Mouse (Mus musculus) liver, adult 2 months (tissue): ENCODE measurements around the gene Rasgrf1. TPM values are rescaled to one million over a fixed set of nuclear protein-coding genes. Genes with fewer than 3 reads are reported as not detected.
"Not testable (repeated sequence)": the region's sequence is repeated elsewhere in the genome, so short reads cannot be mapped to it uniquely, and the experiment has no call there.

ENCODE experiments used
- DNase-seq: peaks from one replicate; pipeline ENCODE4 v3.0.0-alpha.2; 2011; ENCODE audit warnings: low read depth, low spot score; ENCODE audit errors: extremely low read depth
- H3K27ac ChIP-seq: fragments of 200-500 bp; replicated peaks from 2 replicates; pipeline ENCODE4 v1.5.1; 2012; ENCODE audit warnings: low read depth, mild to moderate bottlenecking, control low read depth, inconsistent platforms, low read length; ENCODE audit not compliant: insufficient read depth
- H3K27me3 ChIP-seq: fragments of 200-500 bp; 2 replicates; pipeline ENCODE4 v1.6.1; 2012; ENCODE audit warnings: mild to moderate bottlenecking, moderate library complexity, low read length, inconsistent platforms; ENCODE audit not compliant: control insufficient read depth, insufficient read depth
- H3K36me3 ChIP-seq: fragments of 200-500 bp; 2 replicates; pipeline ENCODE4 v1.6.1; 2012; ENCODE audit warnings: low read length, inconsistent platforms; ENCODE audit not compliant: control insufficient read depth, insufficient read depth
- H3K4me1 ChIP-seq: fragments of 200-500 bp; 2 replicates; pipeline ENCODE4 v1.6.1; 2011; ENCODE audit warnings: low read length; ENCODE audit not compliant: control insufficient read depth, insufficient read depth
- H3K4me3 ChIP-seq: fragments of 200-500 bp; 2 replicates; pipeline ENCODE4 v1.5.1; 2011; ENCODE audit warnings: low read depth, mild to moderate bottlenecking, control low read depth, low read length, moderate library complexity; ENCODE audit not compliant: insufficient read depth
- H3K79me2 ChIP-seq: fragments of 200-500 bp; 2 replicates; pipeline ENCODE4 v1.6.1; 2012; ENCODE audit warnings: inconsistent platforms, mild to moderate bottlenecking, low read length, moderate library complexity; ENCODE audit not compliant: control insufficient read depth, insufficient read depth
- H3K9ac ChIP-seq: fragments of 200-500 bp; 2 replicates; pipeline ENCODE4 v1.6.1; 2012; ENCODE audit warnings: low read depth, mild to moderate bottlenecking, control low read depth, inconsistent platforms, low read length
- CTCF ChIP-seq: fragments of 200-500 bp; IDR thresholded peaks from 2 replicates; pipeline ENCODE4 v1.5.1; 2011; ENCODE audit warnings: low read depth, low read length, control low read depth
- POLR2A ChIP-seq: fragments of 200-500 bp; IDR thresholded peaks from 2 replicates; pipeline ENCODE4 v1.6.1; 2011; ENCODE audit warnings: low read length, control low read depth; ENCODE audit not compliant: insufficient read depth; ENCODE audit errors: extremely low read depth
- WGBS: fragments of 180-500 bp; shearing (Covaris S2); methylation state at CpG from one replicate; pipeline ENCODE4 v1.1.7; 2018; 5-methylcytosine and 5-hydroxymethylcytosine counted together
- polyA plus RNA-seq: library from polyadenylated mRNA; depleted of rRNA; stranded (reverse); fragments of >200 nt; gene quantifications from 2 replicates; pipeline ENCODE4 v1.2.3, GENCODE M21; 2012
- total RNA-seq: library from RNA; depleted of rRNA; stranded (reverse); fragments of >200 nt; gene quantifications from 2 replicates; pipeline ENCODE4 v1.2.3, GENCODE M21; 2014

Rasgrf1 gene
- total and polyA plus RNA-seq, 2 experiments = 0.09 TPM; not detected in 1

DNA sequence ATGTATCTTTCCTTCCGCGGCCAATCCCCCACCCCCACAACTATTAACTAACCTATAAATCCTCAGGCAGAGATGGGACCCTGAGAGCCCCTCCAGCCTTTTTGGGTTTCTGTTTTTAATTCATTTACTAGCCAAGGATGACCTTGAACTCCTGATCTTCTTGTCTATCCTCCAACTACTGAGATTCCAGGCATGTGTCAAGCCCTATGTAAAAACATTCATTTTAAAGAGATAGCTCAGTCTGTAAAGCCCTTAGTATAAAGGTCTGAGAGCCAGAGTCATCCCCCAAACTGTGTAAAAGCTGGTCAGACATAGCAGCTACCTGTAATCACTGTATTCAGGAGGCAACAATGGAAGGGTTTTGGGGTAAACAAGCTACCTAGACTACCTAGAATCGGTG lies 146.2 kb downstream of the Rasgrf1 start:
- H3K4me3 ChIP-seq = peak overlapping the region; percentile 89
- peaks cover 4% of the 10 kb centered on the region for H3K4me1 ChIP-seq
- H3K27ac ChIP-seq = peak overlapping the region; percentile 97
- peaks cover 15% of the 10 kb centered on the region for H3K79me2 ChIP-seq
- peak overlapping the region; percentile 58 for H3K9ac ChIP-seq
- H3K36me3 ChIP-seq = peaks cover 6% of the 10 kb centered on the region; the same call in 1 of the 2 replicates
- peak; percentile 65 for DNase-seq
- H3K27me3 ChIP-seq = no peaks in the 10 kb centered on the region
- WGBS = 35% methylated on average over 3 of the region's 3 CpGs
- no peak for TF ChIP-seq CTCF
- TF ChIP-seq POLR2A = no peak

DNA sequence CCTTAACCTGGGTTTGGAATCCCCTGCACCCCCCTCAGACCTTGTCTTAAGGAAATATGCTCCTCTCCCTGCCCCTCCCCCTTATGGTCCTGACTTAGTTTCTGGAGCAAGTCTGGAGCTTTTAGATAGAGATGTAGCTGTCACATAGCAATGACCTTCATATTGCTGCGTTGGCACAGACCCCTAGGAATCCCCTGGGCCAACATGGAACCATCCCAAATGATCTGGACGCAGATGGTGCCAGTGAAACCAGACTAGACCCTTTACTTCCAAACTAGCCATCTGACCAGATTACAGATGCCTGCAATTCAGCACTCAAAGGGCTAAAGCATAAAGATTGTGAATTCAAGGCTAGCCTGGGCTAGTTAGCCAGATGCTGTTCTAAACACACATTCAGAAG lies 147.0 kb downstream of the Rasgrf1 start:
- TF ChIP-seq CTCF (no peak), POLR2A (no peak)
- H3K36me3 ChIP-seq = peaks cover 11% of the 10 kb centered on the region; the same call in 1 of the 2 replicates
- no peak overlapping the region for H3K4me3 ChIP-seq
- H3K27ac ChIP-seq = no peak overlapping the region; the same call in 1 of the 2 replicates
- 52% methylated on average over 2 of the region's 2 CpGs for WGBS
- H3K9ac ChIP-seq = 0 out of 2 replicates have a peak overlapping the region, but pooled peaks have one; percentile 15
- H3K27me3 ChIP-seq = no peaks in the 10 kb centered on the region
- no peak for DNase-seq
- H3K4me1 ChIP-seq = peaks cover 4% of the 10 kb centered on the region
- H3K79me2 ChIP-seq = peaks cover 15% of the 10 kb centered on the region

DNA sequence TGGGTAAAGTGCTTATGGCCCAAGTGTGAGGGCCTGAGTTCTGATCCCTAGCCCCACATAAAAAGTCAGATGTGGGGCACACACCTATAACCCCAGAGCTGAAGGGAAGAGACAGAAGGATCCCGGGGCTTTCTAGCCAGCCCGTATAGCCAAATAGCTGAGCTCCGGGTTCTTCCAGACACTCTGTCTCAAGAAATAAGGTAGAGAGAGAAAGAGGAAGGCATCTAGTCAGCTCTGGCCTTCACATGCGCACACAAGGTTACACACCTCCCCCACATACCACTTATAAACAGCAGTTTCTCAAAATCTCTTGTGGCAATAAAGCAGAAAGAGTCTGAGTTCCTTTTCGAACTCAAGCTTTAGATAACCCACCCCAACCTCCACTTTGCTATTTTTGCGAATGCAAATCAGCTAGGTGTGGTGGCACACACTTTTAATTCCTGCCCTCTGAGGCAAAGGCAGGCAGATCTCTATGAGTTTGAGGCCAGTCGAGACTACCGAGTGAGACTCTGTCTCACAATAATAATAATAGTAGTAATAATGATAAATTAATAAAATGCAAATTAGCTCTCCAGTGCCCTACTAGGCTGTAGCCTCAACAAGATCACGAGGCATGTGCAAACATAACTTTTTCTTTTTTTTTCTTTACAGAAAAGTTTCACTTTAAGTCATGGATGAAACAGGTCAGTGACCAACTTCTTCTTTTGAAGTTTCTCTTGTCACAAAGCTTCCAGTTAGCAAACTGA lies 150.3 kb downstream of the Rasgrf1 start:
- Histone ChIP-seq H3K36me3 (peaks cover 38% of the 10 kb centered on the region), H3K27ac (peak overlapping the region; percentile 56; the same call in 1 of the 2 replicates), H3K4me3 (no peak overlapping the region), H3K9ac (no peak overlapping the region), H3K27me3 (no peaks in the 10 kb centered on the region), H3K79me2 (peaks cover 15% of the 10 kb centered on the region), H3K4me1 (peaks cover 4% of the 10 kb centered on the region)
- DNase-seq = peak; percentile 32
- WGBS = 74% methylated on average over 9 of the region's 9 CpGs
- TF ChIP-seq POLR2A (no peak), CTCF (no peak)

DNA sequence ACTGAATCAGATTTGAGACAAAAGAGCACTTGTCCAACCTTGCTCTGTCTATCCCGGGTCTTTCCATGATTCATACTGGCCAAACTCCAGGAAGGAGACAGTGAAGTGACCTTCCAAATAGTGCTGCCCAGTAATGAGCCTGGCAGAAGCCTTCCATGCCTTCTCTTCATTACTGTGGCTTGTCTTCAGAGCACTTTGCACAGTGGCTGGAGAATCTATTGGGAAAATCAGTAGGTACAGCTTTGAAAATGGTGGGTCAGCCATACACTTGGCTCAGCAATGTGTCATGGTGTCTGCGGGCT lies 150.8 kb downstream of the Rasgrf1 start:
- no peak for DNase-seq
- Histone ChIP-seq H3K9ac (no peak overlapping the region), H3K4me1 (peaks cover 4% of the 10 kb centered on the region), H3K36me3 (peaks cover 43% of the 10 kb centered on the region), H3K4me3 (no peak overlapping the region), H3K27ac (no peak overlapping the region), H3K79me2 (peaks cover 15% of the 10 kb centered on the region), H3K27me3 (no peaks in the 10 kb centered on the region)
- 52% methylated on average over 2 of the region's 2 CpGs for WGBS
- no peak for TF ChIP-seq CTCF

DNA sequence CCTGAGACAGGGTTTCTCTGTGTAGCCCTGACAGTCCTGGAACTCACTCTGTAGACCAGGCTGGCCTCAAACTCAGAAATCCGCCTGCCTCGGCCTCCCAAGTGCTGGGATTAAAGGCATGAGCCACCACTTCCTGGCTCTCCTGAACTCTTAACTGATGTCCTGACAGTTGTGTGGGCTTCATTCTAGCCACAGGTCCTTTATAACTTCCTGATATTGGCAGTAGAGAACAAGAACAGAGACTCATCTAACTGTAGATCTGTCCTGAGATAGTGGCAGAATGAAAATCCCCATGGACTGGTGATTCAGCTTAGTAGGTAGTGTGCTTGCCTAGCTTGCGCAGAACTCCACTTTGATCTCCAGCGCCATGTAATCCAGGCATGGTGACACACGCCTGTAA lies 151.2 kb downstream of the Rasgrf1 start:
- H3K4me3 ChIP-seq, H3K27me3 ChIP-seq, H3K4me1 ChIP-seq, DNase-seq, H3K9ac ChIP-seq, H3K27ac ChIP-seq: not testable (repeated sequence)
- Histone ChIP-seq H3K36me3 (peaks cover 47% of the 10 kb centered on the region), H3K79me2 (peaks cover 15% of the 10 kb centered on the region)
- WGBS = 91% methylated on average over 5 of the region's 5 CpGs

DNA sequence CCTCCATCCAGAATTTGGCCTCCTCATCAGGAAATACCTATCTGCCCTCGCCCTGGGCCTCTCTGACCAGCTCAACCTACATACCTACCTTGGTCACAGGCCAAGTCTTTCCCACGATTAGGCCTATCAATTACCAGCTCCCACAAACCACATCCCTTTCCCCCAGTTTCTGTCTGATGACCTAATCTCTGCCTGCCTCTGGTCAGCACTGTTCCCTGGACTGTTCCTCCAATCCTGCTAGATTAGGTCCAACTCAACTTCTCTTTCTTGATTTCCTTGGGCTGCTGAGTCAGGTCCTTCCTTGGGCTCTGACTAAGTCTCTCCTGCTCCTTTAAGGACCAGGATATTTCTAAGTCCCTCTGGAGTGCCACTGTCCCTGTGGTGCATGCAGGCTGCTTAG lies 157.6 kb downstream of the Rasgrf1 start:
- H3K36me3 ChIP-seq = peaks cover 58% of the 10 kb centered on the region
- TF ChIP-seq POLR2A = no peak
- TF ChIP-seq CTCF = no peak
- no peak for DNase-seq
- H3K9ac ChIP-seq = no peak overlapping the region
- no peaks in the 10 kb centered on the region for H3K4me1 ChIP-seq
- H3K27me3 ChIP-seq = no peaks in the 10 kb centered on the region
- H3K27ac ChIP-seq = no peak overlapping the region
- no peaks in the 10 kb centered on the region for H3K79me2 ChIP-seq
- 55% methylated on average over 2 of the region's 2 CpGs for WGBS
- H3K4me3 ChIP-seq = no peak overlapping the region
